Mouse (Mus musculus) heart, embryonic 14.5 days (tissue): ENCODE measurements around the gene Mphosph9. TPM values are rescaled to one million over a fixed set of nuclear protein-coding genes. Genes with fewer than 3 reads are reported as not detected.

Experiments used
- ATAC-seq: fragments of 200-750 bp; cut with Nextera tagmentation; 2 replicates; pipeline ENCODE4 v1.8.0; 2017; ENCODE audit warnings: low read depth, moderate TSS enrichment; ENCODE audit not compliant: insufficient number of reproducible peaks, insufficient read depth, low FRiP score
- H3K27ac ChIP-seq, 2 experiments: fragments of 200-500 bp in 1 of 2; fragments of 300-500 bp in 1 of 2; sonication (generic) in 1 of 2; replicated peaks in 1 of 2; 2 replicates each; pipeline ENCODE4 v1.5.1; 2012 to 2014; ENCODE audit warnings: low read depth in 2 of 2, low read length in 2 of 2, control low read depth in 1 of 2, mild to moderate bottlenecking in 1 of 2, mixed read lengths in 1 of 2; ENCODE audit not compliant: control insufficient read depth in 1 of 2, insufficient read depth in 1 of 2
- H3K27me3 ChIP-seq: fragments of 300-500 bp; sonication (generic); 2 replicates; pipeline ENCODE4 v1.6.1; 2014; ENCODE audit warnings: mild to moderate bottlenecking, low read length, control low read depth; ENCODE audit not compliant: control insufficient read depth, insufficient read depth
- H3K36me3 ChIP-seq: fragments of 300-500 bp; sonication (generic); 2 replicates; pipeline ENCODE4 v1.6.1; 2014; ENCODE audit warnings: mild to moderate bottlenecking, control low read depth, low read length, mixed read lengths; ENCODE audit not compliant: control insufficient read depth, insufficient read depth
- H3K4me1 ChIP-seq, 2 experiments: fragments of 200-500 bp in 1 of 2; fragments of 300-500 bp in 1 of 2; sonication (generic) in 1 of 2; 2 replicates each; pipeline ENCODE4 v1.6.1; 2012 to 2014; ENCODE audit warnings: low read length in 2 of 2, control low read depth in 1 of 2, mixed read lengths in 1 of 2; ENCODE audit not compliant: control insufficient read depth in 2 of 2, insufficient read depth in 2 of 2
- H3K4me2 ChIP-seq: fragments of 300-500 bp; sonication (generic); 2 replicates; pipeline ENCODE4 v1.6.1; 2014; ENCODE audit warnings: mild to moderate bottlenecking, low read length
- H3K4me3 ChIP-seq, 2 experiments: fragments of 200-500 bp in 1 of 2; fragments of 300-500 bp in 1 of 2; sonication (generic) in 1 of 2; 2 replicates each; pipeline ENCODE4 v1.5.1; 2012 to 2014; ENCODE audit warnings: low read length in 2 of 2, mild to moderate bottlenecking in 2 of 2, control low read depth in 1 of 2, low read depth in 1 of 2, moderate library complexity in 1 of 2; ENCODE audit not compliant: control insufficient read depth in 1 of 2, insufficient read depth in 1 of 2
- H3K9ac ChIP-seq: fragments of 300-500 bp; sonication (generic); 2 replicates; pipeline ENCODE4 v1.6.1; 2014; ENCODE audit warnings: mild to moderate bottlenecking, low read length
- H3K9me3 ChIP-seq: fragments of 300-500 bp; sonication (generic); 2 replicates; pipeline ENCODE4 v1.6.1; 2016; ENCODE audit warnings: low read length, control low read depth; ENCODE audit not compliant: control insufficient read depth
- WGBS: fragments of 180-500 bp; shearing (Covaris S2); extraction: QIAGEN DNeasy Blood & Tissue Kit; methylation state at CpG from one replicate; pipeline ENCODE4 v1.1.7; 2014; 5-methylcytosine and 5-hydroxymethylcytosine counted together
- polyA plus RNA-seq: library from polyadenylated mRNA; unstranded; fragments of >200 nt; fragmentation: Nextera tagmentation; extraction: Ambion mirVana; gene quantifications from 2 replicates; pipeline ENCODE4 v1.2.1, GENCODE M21; 2014

Gene Mphosph9
- polyA plus RNA-seq, 1 experiment from 2014 or later: 14.4 TPM

- no peaks in the 10 kb centered on the region for H3K9me3 ChIP-seq
- ATAC-seq: no peak
- no peak overlapping the region for H3K9ac ChIP-seq
- H3K4me3 ChIP-seq: no peak overlapping the region
- H3K36me3 ChIP-seq: peaks cover 36% of the 10 kb centered on the region
- H3K27me3 ChIP-seq: no peaks in the 10 kb centered on the region
- peaks cover 41 to 60% of the 10 kb centered on the region in 2 experiments for H3K4me1 ChIP-seq
- no peak overlapping the region for H3K4me2 ChIP-seq
- 79% methylated on average over 9 of the region's 9 CpGs for WGBS
- no peak overlapping the region for H3K27ac ChIP-seq
Observed at GRCm38 (mm10) chr5:124243236-124243901, 84.4 kb downstream of the Mphosph9 start.

GRCm38 (mm10) chr5:124241686-124242444 lies 85.9 kb downstream of the Mphosph9 start:
- no peaks in the 10 kb centered on the region for H3K9me3 ChIP-seq
- peak overlapping the region; percentile 31 for H3K4me2 ChIP-seq
- H3K36me3 ChIP-seq: peaks cover 38% of the 10 kb centered on the region
- no peaks in the 10 kb centered on the region for H3K27me3 ChIP-seq
- peaks cover 30 to 55% of the 10 kb centered on the region in 2 experiments for H3K4me1 ChIP-seq
- peak overlapping the region; percentile 65 to 75; a peak in 3 of 4 replicates for H3K27ac ChIP-seq
- no peak for ATAC-seq
- 43% methylated on average over 10 of the region's 10 CpGs for WGBS
- H3K9ac ChIP-seq: peak overlapping the region; percentile 36
- no peak overlapping the region for H3K4me3 ChIP-seq

- peak; percentile 28; the same call in 1 of the 2 replicates for ATAC-seq
- Histone ChIP-seq H3K27me3 (no peaks in the 10 kb centered on the region), H3K4me1 (peaks cover 37 to 60% of the 10 kb centered on the region in 2 experiments), H3K27ac (peak overlapping the region; percentile 65 to 75), H3K36me3 (peaks cover 31% of the 10 kb centered on the region), H3K4me2 (peak overlapping the region; percentile 31), H3K9me3 (no peaks in the 10 kb centered on the region), H3K9ac (peak overlapping the region; percentile 36; the same call in 1 of the 2 replicates), H3K4me3 (no peak overlapping the region)
- WGBS: 24% methylated on average over 22 of the region's 22 CpGs
Observed at GRCm38 (mm10) chr5:124240841-124241685, 86.7 kb downstream of the Mphosph9 start.

GRCm38 (mm10) chr5:124236180-124236579 lies 91.6 kb downstream of the Mphosph9 start:
- Histone ChIP-seq H3K9me3 (no peaks in the 10 kb centered on the region), H3K4me3 (no peak overlapping the region), H3K4me1 (peaks cover 53 to 80% of the 10 kb centered on the region in 2 experiments), H3K4me2 (no peak overlapping the region), H3K27ac (peak overlapping the region in 1 of 2 experiments; percentile 50; a peak in 2 of 4 replicates), H3K27me3 (no peaks in the 10 kb centered on the region), H3K9ac (no peak overlapping the region), H3K36me3 (0 out of 2 replicates have a peak, but pooled peaks cover 4% of the 10 kb centered on the region)
- 57% methylated on average over 4 of the region's 4 CpGs for WGBS
- ATAC-seq: no peak

- Histone ChIP-seq H3K4me2 (peak overlapping the region; percentile 50), H3K9me3 (no peaks in the 10 kb centered on the region), H3K4me3 (no peak overlapping the region), H3K36me3 (0 out of 2 replicates have a peak, but pooled peaks cover 4% of the 10 kb centered on the region), H3K27ac (peak overlapping the region; percentile 88 to 93), H3K27me3 (no peaks in the 10 kb centered on the region), H3K4me1 (peaks cover 49 to 72% of the 10 kb centered on the region in 2 experiments), H3K9ac (peak overlapping the region; percentile 44)
- WGBS: 81% methylated on average over 6 of the region's 6 CpGs
- no peak for ATAC-seq
Observed at GRCm38 (mm10) chr5:124234778-124235177, 93.0 kb downstream of the Mphosph9 start.

GRCm38 (mm10) chr5:124233874-124234661 lies 93.7 kb downstream of the Mphosph9 start:
- peak overlapping the region; percentile 88 to 93 for H3K27ac ChIP-seq
- H3K9me3 ChIP-seq: no peaks in the 10 kb centered on the region
- no peaks in the 10 kb centered on the region for H3K27me3 ChIP-seq
- peak overlapping the region; percentile 44 for H3K9ac ChIP-seq
- H3K36me3 ChIP-seq: 0 out of 2 replicates have a peak, but pooled peaks cover 4% of the 10 kb centered on the region
- H3K4me2 ChIP-seq: peak overlapping the region; percentile 50
- 29% methylated on average over 12 of the region's 12 CpGs for WGBS
- peak; percentile 67 for ATAC-seq
- H3K4me3 ChIP-seq: no peak overlapping the region
- peaks cover 51 to 72% of the 10 kb centered on the region in 2 experiments for H3K4me1 ChIP-seq
